Mouse (Mus musculus): Measurements from ENCODE around the gene Pdzd2. TPM values are rescaled to one million over a fixed set of nuclear protein-coding genes. Genes with fewer than 3 reads are reported as not detected.

The Pdzd2 gene
- polyA plus RNA-seq, 1 experiment from 2014 or later, result 19.1 TPM

GRCm38 (mm10) chr15:12548696-12549095 is 191.0 kb downstream of the Pdzd2 start:
- H3K4me3 ChIP-seq (replicated peaks; ENCODE audit: low read depth, low read length), result peak overlapping the region; percentile 46
- peak overlapping the region; percentile 79 for H3K4me2 ChIP-seq (ENCODE audit: low read length)
- H3K36me3 ChIP-seq (ENCODE audit: insufficient read depth, low read length), result no peaks in the 10 kb centered on the region
- no peak for TF ChIP-seq CTCF (IDR thresholded peaks at IDR 0.05; ENCODE audit: low read depth)
- peak overlapping the region; percentile 68; the same call in 1 of the 2 replicates for H3K27ac ChIP-seq
- H3K9me3 ChIP-seq (replicated peaks; ENCODE audit: low read length), result no peaks in the 10 kb centered on the region
- WGBS, result 27% methylated on average over 4 of the region's 4 CpGs
- peaks cover 36% of the 10 kb centered on the region for H3K4me1 ChIP-seq (replicated peaks; ENCODE audit: insufficient read depth, low read length)
- no peak for ATAC-seq (replicated peaks; ENCODE audit: low FRiP score, low read depth)
- H3K9ac ChIP-seq (ENCODE audit: low read depth, low read length), result peak overlapping the region; percentile 50
- no peaks in the 10 kb centered on the region for H3K27me3 ChIP-seq (ENCODE audit: insufficient read depth, low read length)
- no peak for DNase-seq (ENCODE audit: low spot score)

GRCm38 (mm10) chr15:12547640-12548405 is 191.9 kb downstream of the Pdzd2 start:
- 56% methylated on average over 5 of the region's 5 CpGs for WGBS
- Histone ChIP-seq H3K4me2 (ENCODE audit: low read length) (peak overlapping the region; percentile 34), H3K36me3 (ENCODE audit: insufficient read depth, low read length) (no peaks in the 10 kb centered on the region), H3K4me3 (replicated peaks; ENCODE audit: low read depth, low read length) (no peak overlapping the region; the same call in none of the 2 replicates), H3K4me1 (replicated peaks; ENCODE audit: insufficient read depth, low read length) (peaks cover 36% of the 10 kb centered on the region), H3K27ac (no peak overlapping the region), H3K9me3 (replicated peaks; ENCODE audit: low read length) (no peaks in the 10 kb centered on the region), H3K9ac (ENCODE audit: low read depth, low read length) (no peak overlapping the region), H3K27me3 (ENCODE audit: insufficient read depth, low read length) (no peaks in the 10 kb centered on the region)
- no peak for DNase-seq (ENCODE audit: low spot score)
- ATAC-seq (replicated peaks; ENCODE audit: low FRiP score, low read depth), result no peak
- TF ChIP-seq CTCF (IDR thresholded peaks at IDR 0.05; ENCODE audit: low read depth), result no peak

- Histone ChIP-seq H3K4me1 (replicated peaks; ENCODE audit: insufficient read depth, low read length) (peaks cover 36% of the 10 kb centered on the region), H3K27me3 (ENCODE audit: insufficient read depth, low read length) (no peaks in the 10 kb centered on the region), H3K4me3 (replicated peaks; ENCODE audit: low read depth, low read length) (peak overlapping the region; percentile 14; the same call in 1 of the 2 replicates), H3K4me2 (ENCODE audit: low read length) (peak overlapping the region; percentile 32), H3K9ac (ENCODE audit: low read depth, low read length) (no peak overlapping the region), H3K9me3 (replicated peaks; ENCODE audit: low read length) (no peaks in the 10 kb centered on the region), H3K27ac (0 out of 2 replicates have a peak overlapping the region, but pooled peaks have one; percentile 13), H3K36me3 (ENCODE audit: insufficient read depth, low read length) (no peaks in the 10 kb centered on the region)
- no peak for DNase-seq (ENCODE audit: low spot score)
- 49% methylated on average over 6 of the region's 6 CpGs for WGBS
- TF ChIP-seq CTCF (IDR thresholded peaks at IDR 0.05; ENCODE audit: low read depth), result no peak
- no peak for ATAC-seq (replicated peaks; ENCODE audit: low FRiP score, low read depth)
These were observed 192.9 kb downstream of the Pdzd2 start for GRCm38 (mm10) chr15:12546781-12547180.

GRCm38 (mm10) chr15:12545671-12546070 is 194.1 kb downstream of the Pdzd2 start:
- ATAC-seq (replicated peaks; ENCODE audit: low FRiP score, low read depth) (no peak), DNase-seq (ENCODE audit: low spot score) (peak; percentile 56)
- H3K9me3 ChIP-seq (replicated peaks; ENCODE audit: low read length), result no peaks in the 10 kb centered on the region
- H3K27me3 ChIP-seq (ENCODE audit: insufficient read depth, low read length), result no peaks in the 10 kb centered on the region
- H3K4me1 ChIP-seq (replicated peaks; ENCODE audit: insufficient read depth, low read length), result peaks cover 33% of the 10 kb centered on the region
- H3K4me2 ChIP-seq (ENCODE audit: low read length), result no peak overlapping the region
- no peaks in the 10 kb centered on the region for H3K36me3 ChIP-seq (ENCODE audit: insufficient read depth, low read length)
- no peak for TF ChIP-seq CTCF (IDR thresholded peaks at IDR 0.05; ENCODE audit: low read depth)
- H3K9ac ChIP-seq (ENCODE audit: low read depth, low read length), result no peak overlapping the region
- H3K27ac ChIP-seq, result peak overlapping the region; percentile 25; the same call in 1 of the 2 replicates
- 31% methylated on average over 6 of the region's 6 CpGs for WGBS
- H3K4me3 ChIP-seq (replicated peaks; ENCODE audit: low read depth, low read length), result no peak overlapping the region

- H3K36me3 ChIP-seq (ENCODE audit: insufficient read depth, low read length), result no peaks in the 10 kb centered on the region
- WGBS, result 26% methylated on average over 3 of the region's 3 CpGs
- peaks cover 32% of the 10 kb centered on the region for H3K4me1 ChIP-seq (replicated peaks; ENCODE audit: insufficient read depth, low read length)
- no peak overlapping the region for H3K4me2 ChIP-seq (ENCODE audit: low read length)
- H3K27ac ChIP-seq, result no peak overlapping the region
- H3K9ac ChIP-seq (ENCODE audit: low read depth, low read length), result no peak overlapping the region
- DNase-seq (ENCODE audit: low spot score) (peak; percentile 83), ATAC-seq (replicated peaks; ENCODE audit: low FRiP score, low read depth) (0 out of 2 replicates have a peak, but pooled peaks have one; percentile 26)
- no peak for TF ChIP-seq CTCF (IDR thresholded peaks at IDR 0.05; ENCODE audit: low read depth)
- no peaks in the 10 kb centered on the region for H3K27me3 ChIP-seq (ENCODE audit: insufficient read depth, low read length)
- no peaks in the 10 kb centered on the region for H3K9me3 ChIP-seq (replicated peaks; ENCODE audit: low read length)
- no peak overlapping the region for H3K4me3 ChIP-seq (replicated peaks; ENCODE audit: low read depth, low read length)
These were observed 194.5 kb downstream of the Pdzd2 start for GRCm38 (mm10) chr15:12545220-12545619.

GRCm38 (mm10) chr15:12543686-12544325 is 195.9 kb downstream of the Pdzd2 start:
- 52% methylated on average over 13 of the region's 13 CpGs for WGBS
- DNase-seq (ENCODE audit: low spot score) (no peak), ATAC-seq (replicated peaks; ENCODE audit: low FRiP score, low read depth) (no peak)
- Histone ChIP-seq H3K27ac (no peak overlapping the region), H3K4me2 (ENCODE audit: low read length) (no peak overlapping the region), H3K27me3 (ENCODE audit: insufficient read depth, low read length) (no peaks in the 10 kb centered on the region), H3K4me1 (replicated peaks; ENCODE audit: insufficient read depth, low read length) (peaks cover 32% of the 10 kb centered on the region), H3K36me3 (ENCODE audit: insufficient read depth, low read length) (no peaks in the 10 kb centered on the region), H3K4me3 (replicated peaks; ENCODE audit: low read depth, low read length) (no peak overlapping the region), H3K9ac (ENCODE audit: low read depth, low read length) (no peak overlapping the region), H3K9me3 (replicated peaks; ENCODE audit: low read length) (no peaks in the 10 kb centered on the region)
- TF ChIP-seq CTCF (IDR thresholded peaks at IDR 0.05; ENCODE audit: low read depth), result no peak
